Mouse (Mus musculus) left cerebral cortex, postnatal 25 days (tissue): ENCODE measurements around the gene Lingo3. TPM values are rescaled to one million over a fixed set of nuclear protein-coding genes. Genes with fewer than 3 reads are reported as not detected.

Experiments used
- DNase-seq, 2 experiments: peaks; one replicate each; pipeline ENCODE4 v3.0.0; 2022; ENCODE audit warnings: low spot score in 2 of 2, mixed read lengths in 1 of 2
- intact Hi-C: fragments of 180-260 bp; cut with DNase I; formaldehyde crosslinking; loops from one replicate; pipeline ENCODE4 v1.15.1; 2025
- total RNA-seq, 2 experiments: library from RNA; stranded (reverse); gene quantifications; 2 replicates each; pipeline ENCODE4 v1.2.3; 2021

Lingo3 gene
- total RNA-seq, 2 experiments from 2014 or later: 35.6 to 48.0 TPM

GRCm38 (mm10) chr10:80807057-80807627 lies 36.7 kb downstream of the Lingo3 start:
- peak; percentile 90 to 95 for DNase-seq
- intact Hi-C loops: no loop called here

DNA sequence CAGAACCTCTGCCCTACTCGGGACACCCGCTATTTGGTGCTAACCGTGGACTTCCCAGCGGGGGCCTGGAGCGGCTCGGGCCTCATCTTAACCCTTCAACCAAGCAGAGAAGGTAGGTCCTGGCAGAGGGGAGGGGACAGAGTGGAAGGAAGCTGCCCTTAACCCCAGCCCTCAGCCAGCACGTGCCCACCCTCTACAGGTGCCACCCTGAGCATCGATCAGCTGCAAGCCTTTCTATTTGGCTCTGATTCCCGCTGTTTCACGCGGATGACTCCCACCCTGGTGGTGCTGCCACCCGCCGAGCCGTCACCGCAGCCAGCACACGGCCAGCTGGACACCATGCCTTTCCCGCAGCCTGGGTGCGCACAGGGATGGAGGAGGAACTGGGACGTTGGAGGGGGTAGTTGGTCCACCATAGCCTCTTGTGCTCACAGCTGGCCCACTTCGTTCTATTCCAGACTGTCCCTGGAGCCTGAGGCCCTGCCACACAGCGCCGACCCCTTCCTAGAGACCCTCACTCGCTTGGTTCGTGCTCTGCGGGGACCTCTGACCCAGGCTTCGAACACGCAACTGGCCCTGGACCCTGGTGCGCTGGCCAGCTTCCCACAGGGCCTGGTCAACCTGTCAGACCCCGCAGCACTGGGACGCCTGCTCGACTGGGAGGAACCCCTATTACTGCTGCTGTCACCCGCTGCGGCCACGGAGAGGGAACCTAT lies 37.3 kb downstream of the Lingo3 start:
- no peak for DNase-seq
- intact Hi-C loops: no loop called here

- peak; percentile 67 to 70 for DNase-seq
- intact Hi-C loops: no loop called here
Observed at GRCm38 (mm10) chr10:80805925-80806324, 37.9 kb downstream of the Lingo3 start.

DNA sequence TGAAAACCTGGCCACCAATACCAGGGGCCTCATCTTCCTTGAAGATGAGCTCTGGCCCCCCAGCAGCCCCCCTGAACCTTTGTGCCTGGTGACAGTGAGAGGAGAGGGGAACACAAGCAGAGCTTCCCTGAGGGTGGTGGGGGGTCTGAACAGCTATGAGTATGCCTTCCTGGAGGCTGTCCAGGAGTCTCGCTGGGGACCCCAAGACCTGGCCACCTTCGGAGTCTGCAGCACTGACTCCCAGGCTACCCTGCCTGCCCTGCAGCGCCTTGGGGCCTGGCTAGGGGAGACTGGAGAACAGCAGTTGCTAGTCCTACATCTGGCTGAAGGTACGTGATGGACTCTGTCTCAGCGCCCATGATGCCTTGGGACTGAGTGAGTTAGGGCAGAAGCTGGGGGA lies 38.5 kb downstream of the Lingo3 start:
- intact Hi-C loops: no loop called here
- DNase-seq: no peak

DNA sequence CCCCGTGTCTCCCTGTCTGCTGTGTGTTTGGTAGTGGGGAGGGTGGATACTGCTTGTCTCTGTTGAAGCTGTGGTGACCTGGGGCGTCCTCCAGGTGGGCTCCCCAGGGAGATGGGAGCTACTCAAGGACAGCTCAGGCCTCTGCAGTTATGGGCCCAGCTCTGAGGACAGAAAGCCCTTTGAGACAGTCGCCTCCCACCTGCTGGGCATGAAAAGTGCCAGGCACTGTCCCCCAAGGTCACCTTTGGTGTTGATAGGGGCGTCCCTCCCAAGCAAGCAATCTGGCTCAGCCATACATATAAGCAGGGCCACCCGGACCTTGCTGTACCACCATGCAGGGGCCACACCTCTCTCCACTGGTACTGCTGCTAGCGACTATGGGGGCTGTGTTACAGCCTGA lies 38.9 kb downstream of the Lingo3 start, which contains the start of gene Amh:
TSS of gene Amh (plus strand) at position 328 of the 400 bp plus-strand sequence.
- no peak for DNase-seq
- intact Hi-C loops: no loop called here

DNA sequence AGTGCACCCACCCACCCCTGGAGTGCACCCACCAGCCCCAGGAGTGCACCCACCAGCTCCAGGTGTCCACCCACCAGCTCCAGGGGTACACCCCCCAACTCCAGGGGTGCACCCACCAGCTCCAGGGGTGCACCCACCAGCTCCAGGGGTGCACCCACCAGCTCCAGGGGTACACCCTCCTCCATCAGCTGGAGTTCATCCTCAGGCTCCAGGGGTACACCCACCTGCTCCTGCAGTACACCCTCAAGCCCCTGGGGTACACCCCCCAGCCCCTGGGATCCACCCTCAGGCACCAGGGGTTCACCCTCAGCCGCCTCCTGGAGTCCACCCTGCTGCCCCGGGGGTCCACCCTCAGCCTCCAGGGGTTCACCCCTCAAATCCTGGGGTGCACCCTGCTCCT lies 39.5 kb downstream of the Lingo3 start:
- DNase-seq: no peak
- intact Hi-C loops: no loop called here

DNA sequence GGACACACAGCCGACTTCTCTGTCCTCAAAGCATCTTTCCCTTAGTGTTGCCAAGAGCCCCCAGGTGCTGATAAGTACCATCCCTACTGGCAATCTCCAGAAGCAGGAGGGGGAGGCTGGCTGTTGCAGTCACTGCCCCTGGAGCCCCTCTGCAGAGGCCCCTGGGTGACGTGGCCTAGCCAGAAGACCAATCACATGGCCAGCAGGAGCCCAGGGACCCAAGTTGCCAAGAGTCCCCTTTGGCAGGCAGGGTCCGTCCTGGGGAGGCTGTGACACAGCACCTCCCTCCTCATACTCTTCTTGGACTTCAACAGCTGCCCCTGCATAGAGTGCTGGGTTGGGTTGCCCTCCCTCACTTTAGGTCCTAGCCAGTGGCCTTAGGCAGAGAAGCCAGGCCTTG lies 40.8 kb downstream of the Lingo3 start:
- intact Hi-C loops: no loop called here
- no peak for DNase-seq

DNA sequence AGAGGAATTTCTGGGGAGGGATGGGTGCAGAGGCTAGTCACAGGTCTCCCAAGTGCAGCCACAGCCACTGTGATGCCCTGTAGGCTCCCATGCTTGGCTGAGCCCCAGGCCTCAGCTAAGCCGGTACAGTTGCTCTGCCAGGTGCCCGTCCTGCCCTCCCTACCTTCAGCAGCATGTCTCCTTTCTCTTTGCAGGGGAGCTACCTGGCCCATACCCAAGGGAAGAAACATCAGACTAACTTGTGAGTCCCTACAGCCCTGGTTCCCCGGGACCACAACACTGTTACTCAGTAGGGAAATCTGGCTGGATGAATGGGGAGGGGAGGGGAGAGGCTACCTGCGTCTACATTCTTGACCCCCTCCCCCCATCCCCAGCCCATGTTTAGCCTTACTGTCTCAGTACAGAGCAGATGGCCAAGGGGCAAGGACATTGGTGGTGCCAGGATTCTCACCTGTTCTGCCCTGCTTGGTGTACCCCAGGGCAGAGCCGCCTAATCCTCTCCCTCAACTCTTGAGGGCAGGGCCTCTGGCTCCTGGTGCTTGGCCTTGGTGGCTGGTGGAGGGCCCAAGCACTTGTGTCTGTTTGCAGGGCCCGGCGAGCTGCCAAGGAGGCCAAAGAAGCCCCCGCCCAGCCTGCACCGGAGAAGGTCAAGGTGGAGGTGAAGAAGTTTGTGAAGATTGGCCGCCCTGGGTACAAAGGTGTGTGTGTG lies 41.5 kb downstream of the Lingo3 start:
- intact Hi-C loops: no loop called here
- no peak for DNase-seq

GRCm38 (mm10) chr10:80799070-80799566 lies 44.7 kb downstream of the Lingo3 start:
- intact Hi-C loops: loop anchor here (2.0 kb wide), 1 partner anchor 44 kb away; the partner anchor contains the start of gene Dot1l
- no peak for DNase-seq

GRCm38 (mm10) chr10:80798150-80799006 lies 45.5 kb downstream of the Lingo3 start, which contains the start of the genes Sf3a2 and Plekhj1:
Gene Sf3a2 (plus strand): TSS chr10:80798198.
Gene Plekhj1 (minus strand): TSS chr10:80798626.
- DNase-seq: peak; percentile 97 to 98
- intact Hi-C loops: loop anchor here (2.0 kb wide), 1 partner anchor 44 kb away; the partner anchor contains the start of gene Dot1l

DNA sequence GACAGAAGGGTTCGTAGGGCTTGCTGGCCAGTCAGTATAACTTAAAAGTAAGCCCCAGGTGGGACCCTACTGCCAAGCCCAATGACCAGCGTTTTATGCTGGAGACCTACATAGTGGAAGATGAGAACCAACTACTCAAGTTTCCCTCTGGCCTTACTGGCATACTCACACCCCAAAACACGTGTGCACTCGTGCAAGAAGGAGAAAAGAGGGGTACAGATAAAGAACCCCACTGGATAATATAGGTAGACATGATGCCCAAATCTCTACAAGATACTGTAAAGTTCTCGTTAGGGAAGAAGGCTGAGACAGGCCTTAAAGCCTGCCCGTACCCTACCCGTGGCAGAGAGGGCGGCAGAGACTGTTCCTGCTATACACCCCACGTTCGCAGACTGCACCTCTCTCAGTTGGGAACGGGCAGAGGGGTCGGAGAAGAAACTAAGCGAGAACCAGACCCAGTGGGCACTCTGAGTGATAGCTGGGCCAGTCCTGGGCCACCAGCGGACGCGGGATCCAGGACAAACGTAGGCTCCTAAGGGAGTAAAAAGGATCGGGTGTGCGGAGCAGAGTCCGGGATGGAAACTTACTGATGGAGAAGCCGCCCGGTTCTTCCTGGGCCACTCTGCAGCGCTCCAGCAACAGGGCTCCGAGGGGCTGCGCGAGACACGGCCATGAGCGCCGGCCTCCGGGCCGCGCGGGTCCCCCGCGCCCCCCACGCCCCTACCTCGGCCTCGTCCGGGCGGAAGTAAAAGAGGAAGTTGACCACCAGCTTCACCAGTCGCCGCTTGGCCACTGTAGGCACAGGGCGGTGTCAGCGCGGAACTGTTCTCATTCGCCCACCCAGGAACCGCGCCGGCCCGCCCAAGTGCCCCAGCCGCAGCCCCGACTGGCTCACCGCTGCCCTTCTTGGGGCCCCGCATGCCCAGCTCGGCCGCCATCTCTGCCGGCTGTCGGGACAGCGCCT lies 46.4 kb downstream of the Lingo3 start:
- intact Hi-C loops: loop anchor here (2.0 kb wide), 1 partner anchor 43 kb away; the partner anchor contains the start of gene Dot1l
- DNase-seq: no peak

GRCm38 (mm10) chr10:80796307-80796848 lies 47.5 kb downstream of the Lingo3 start:
- intact Hi-C loops: no loop called here
- DNase-seq: no peak

DNA sequence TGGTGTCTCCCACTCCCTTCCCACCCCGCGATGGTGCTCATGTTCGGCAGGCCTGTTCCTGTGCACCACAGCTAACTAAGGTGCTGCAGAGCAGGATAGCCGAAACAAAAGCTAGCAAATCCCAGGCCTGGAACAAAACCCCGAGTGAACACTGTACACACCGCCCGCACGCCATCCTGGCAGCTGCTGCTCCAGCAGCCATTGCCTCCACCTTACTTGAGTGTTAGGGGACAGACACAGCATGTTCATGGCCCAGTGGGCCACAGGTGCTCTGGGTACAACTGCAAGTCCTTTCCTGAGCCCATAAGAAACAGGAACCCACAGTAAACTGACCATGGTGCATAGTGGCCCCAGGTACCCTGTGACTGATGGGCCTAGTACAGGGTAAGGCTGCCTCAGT lies 49.1 kb downstream of the Lingo3 start:
- intact Hi-C loops: no loop called here
- no peak for DNase-seq

DNA sequence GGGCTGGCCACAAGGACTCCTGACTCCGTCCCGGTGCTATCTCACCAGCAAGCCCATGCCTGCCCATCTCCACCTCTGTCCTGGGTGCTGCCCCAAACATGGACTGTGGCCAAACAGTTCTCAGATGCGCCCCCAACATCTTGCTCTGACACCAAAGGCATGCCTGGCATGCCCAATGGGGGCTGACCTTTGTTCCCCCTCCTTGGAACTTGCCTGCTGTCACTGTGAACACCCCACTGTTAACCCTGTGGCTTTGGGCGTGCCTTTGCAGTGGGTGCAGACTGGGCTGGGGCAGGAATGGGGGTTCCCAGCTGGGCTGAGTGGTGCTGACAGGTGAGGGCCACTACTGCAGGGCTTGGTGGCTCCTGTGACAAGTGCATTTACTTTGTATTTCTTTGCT lies 50.0 kb downstream of the Lingo3 start:
- intact Hi-C loops: no loop called here
- no peak for DNase-seq

GRCm38 (mm10) chr10:80793033-80793784 lies 50.6 kb downstream of the Lingo3 start:
- intact Hi-C loops: no loop called here
- DNase-seq: no peak

DNA sequence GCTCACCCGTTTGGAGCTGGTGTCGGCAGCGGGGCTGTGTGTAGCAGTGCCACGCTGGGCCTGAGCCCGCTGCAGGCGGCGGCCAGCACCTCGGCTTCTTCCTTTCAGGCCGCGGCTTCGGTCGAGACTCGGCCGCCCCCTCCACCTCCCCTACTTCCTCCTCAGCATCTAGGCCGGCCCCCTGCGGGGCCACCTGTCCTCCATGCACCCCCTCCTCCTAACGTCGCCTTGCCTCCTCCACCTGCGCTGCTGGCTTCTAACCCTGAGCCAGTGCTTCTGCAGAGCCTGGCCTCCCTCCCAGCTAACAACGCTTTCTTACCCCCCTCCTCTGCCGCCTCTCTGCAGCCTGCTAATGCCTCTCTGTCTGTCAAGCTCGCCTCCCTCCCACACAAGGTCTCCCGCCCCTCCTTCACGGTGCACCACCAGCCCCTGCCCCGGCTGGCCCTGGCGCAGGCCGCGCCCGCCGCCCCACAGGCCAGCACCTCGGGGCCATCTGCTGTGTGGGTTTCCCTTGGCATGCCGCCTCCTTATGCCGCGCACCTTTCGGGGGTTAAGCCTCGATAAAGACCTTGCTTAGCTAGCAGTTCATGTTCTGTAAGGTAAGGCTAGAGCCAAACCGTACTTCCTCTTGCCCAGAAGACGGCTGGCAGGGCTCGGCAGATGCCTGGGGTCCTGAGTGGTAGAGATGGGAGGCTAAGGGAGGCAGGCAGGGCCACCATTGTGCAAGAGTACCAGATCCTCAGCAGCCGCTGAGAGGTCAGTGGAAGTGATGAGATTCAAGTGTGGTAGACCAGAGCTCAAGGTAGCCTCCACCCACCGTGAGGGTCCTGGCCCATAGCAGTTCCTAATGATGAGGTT lies 51.4 kb downstream of the Lingo3 start:
- peak; percentile 27 to 35 for DNase-seq
- intact Hi-C loops: no loop called here
